Mouse (Mus musculus) heart, adult 2 months (tissue): ENCODE measurements around the gene Gm19426. TPM values are rescaled to one million over a fixed set of nuclear protein-coding genes. Genes with fewer than 3 reads are reported as not detected.

Experiments
- DNase-seq, 2 experiments: peaks; one replicate each; pipeline ENCODE4 v3.0.0; 2021
- H3K27ac ChIP-seq: fragments of 200-600 bp; 2 replicates; pipeline ENCODE4 v1.8.1; 2022
- H3K27me3 ChIP-seq: fragments of 200-500 bp; 2 replicates; pipeline ENCODE4 v1.6.1; 2012; ENCODE audit warnings: mild to moderate bottlenecking, low read length, inconsistent platforms, mixed read lengths; ENCODE audit not compliant: control insufficient read depth, insufficient read depth
- H3K36me3 ChIP-seq: fragments of 200-500 bp; 2 replicates; pipeline ENCODE4 v1.6.1; 2012; ENCODE audit warnings: low read length, inconsistent platforms; ENCODE audit not compliant: control insufficient read depth, insufficient read depth
- H3K4me1 ChIP-seq: fragments of 200-500 bp; 2 replicates; pipeline ENCODE4 v1.6.1; 2011; ENCODE audit warnings: low read length; ENCODE audit not compliant: control insufficient read depth, insufficient read depth
- H3K4me3 ChIP-seq: fragments of 200-600 bp; 2 replicates; pipeline ENCODE4 v1.8.1; 2022
- H3K79me2 ChIP-seq: fragments of 200-500 bp; replicated peaks from 2 replicates; pipeline ENCODE4 v1.6.1; 2012; ENCODE audit warnings: mild to moderate bottlenecking, inconsistent platforms, low read length, moderate library complexity, mixed read lengths; ENCODE audit not compliant: control insufficient read depth, insufficient read depth
- H3K9ac ChIP-seq: fragments of 200-500 bp; 2 replicates; pipeline ENCODE4 v1.6.1; 2012; ENCODE audit warnings: low read depth, mild to moderate bottlenecking, control low read depth, inconsistent platforms, low read length, mixed read lengths
- CTCF ChIP-seq: fragments of 200-600 bp; IDR thresholded peaks from 2 replicates; pipeline ENCODE4 v1.8.1; 2022; ENCODE audit warnings: antibody characterized with exemption, mild to moderate bottlenecking, moderate library complexity
- EP300 ChIP-seq: fragments of 200-500 bp; IDR thresholded peaks from 2 replicates; pipeline ENCODE4 v1.6.1; 2011; ENCODE audit warnings: low read depth, low read length, control low read depth; ENCODE audit not compliant: insufficient read depth
- POLR2A ChIP-seq: fragments of 200-500 bp; IDR thresholded peaks from 2 replicates; pipeline ENCODE4 v1.6.1; 2011; ENCODE audit warnings: mild to moderate bottlenecking, low read depth, low read length, control low read depth; ENCODE audit not compliant: insufficient read depth
- WGBS: fragments of 180-500 bp; shearing (Covaris S2); methylation state at CpG from one replicate; pipeline ENCODE4 v1.1.7; 2018; 5-methylcytosine and 5-hydroxymethylcytosine counted together
- intact Hi-C: fragments of 180-260 bp; cut with DNase I; formaldehyde crosslinking; loops from one replicate; pipeline ENCODE4 v1.15.1; 2025
- polyA plus RNA-seq: library from polyadenylated mRNA; depleted of rRNA; stranded (reverse); fragments of >200 nt; gene quantifications from 2 replicates; pipeline ENCODE4 v1.2.3, GENCODE M21; 2012
- total RNA-seq, 2 experiments: library from RNA; stranded (reverse); gene quantifications; 2 replicates each; pipeline ENCODE4 v1.2.3; 2021

The Gm19426 gene
- total and polyA plus RNA-seq, 3 experiments: 1.5 to 2.0 (median 1.8) TPM

DNA sequence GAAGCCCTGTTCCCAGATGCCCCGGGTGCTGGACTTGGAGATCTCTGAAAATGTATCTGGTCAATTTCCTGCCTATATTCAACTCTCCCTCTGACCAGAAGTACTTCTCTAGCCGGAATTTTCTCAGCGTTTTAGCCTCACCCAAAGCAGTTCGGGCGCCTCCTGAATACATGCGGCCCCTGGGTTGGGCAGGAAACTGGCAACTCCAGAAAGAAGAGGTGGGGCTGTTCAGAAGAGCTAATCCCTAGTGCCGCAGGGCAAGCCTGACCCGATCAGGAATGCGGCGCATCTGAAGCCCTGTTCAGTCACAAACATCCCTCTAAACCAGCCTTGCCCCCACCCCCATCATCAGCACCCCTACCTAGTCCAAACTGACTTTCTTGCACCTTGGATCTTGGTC, 671 bp upstream of the Gm19426 start:
- intact Hi-C loops: no loop called here
- no peak for TF ChIP-seq POLR2A
- no peak for TF ChIP-seq CTCF
- TF ChIP-seq EP300: no peak
- Histone ChIP-seq H3K9ac (peak overlapping the region; percentile 53), H3K4me1 (no peaks in the 10 kb centered on the region; the same call in 1 of the 2 replicates), H3K27ac (no peak overlapping the region; the same call in 1 of the 2 replicates), H3K4me3 (peak overlapping the region; percentile 41), H3K36me3 (no peaks in the 10 kb centered on the region), H3K79me2 (no peaks in the 10 kb centered on the region), H3K27me3 (no peaks in the 10 kb centered on the region)
- 12% methylated on average over 10 of the region's 10 CpGs for WGBS
- DNase-seq: no peak

- Histone ChIP-seq H3K79me2 (no peaks in the 10 kb centered on the region), H3K27me3 (no peaks in the 10 kb centered on the region), H3K9ac (peak overlapping the region; percentile 48), H3K27ac (peak overlapping the region; percentile 17), H3K4me1 (no peaks in the 10 kb centered on the region; the same call in 1 of the 2 replicates), H3K36me3 (no peaks in the 10 kb centered on the region), H3K4me3 (peak overlapping the region; percentile 57)
- 5% methylated on average over 26 of the region's 26 CpGs for WGBS
- intact Hi-C loops: no loop called here
- peak in 1 of 2 experiments; percentile 34 for DNase-seq
- no peak for TF ChIP-seq CTCF
- no peak for TF ChIP-seq EP300
Measured at GRCm38 (mm10) chr2:84742451-84743283, 788 bp downstream of the Gm19426 start.

- WGBS: 37% methylated on average over 5 of the region's 5 CpGs
- Histone ChIP-seq H3K27me3 (no peaks in the 10 kb centered on the region; the same call in 1 of the 2 replicates), H3K36me3 (no peaks in the 10 kb centered on the region), H3K79me2 (no peaks in the 10 kb centered on the region), H3K4me1 (no peaks in the 10 kb centered on the region; the same call in 1 of the 2 replicates), H3K4me3 (no peak overlapping the region), H3K9ac (no peak overlapping the region), H3K27ac (no peak overlapping the region)
- peak in 1 of 2 experiments; percentile 32 for DNase-seq
- intact Hi-C loops: loop anchor here (2.0 kb wide), 1 partner anchor 57 kb away; the partner anchor contains the start of gene Ube2l6
- TF ChIP-seq CTCF: no peak
- no peak for TF ChIP-seq EP300
- TF ChIP-seq POLR2A: no peak
Measured at GRCm38 (mm10) chr2:84741841-84742450, 1.5 kb downstream of the Gm19426 start.

GRCm38 (mm10) chr2:84740608-84741333, 2.7 kb downstream of the Gm19426 start:
- peak; percentile 60 for TF ChIP-seq CTCF
- TF ChIP-seq POLR2A: no peak
- no peak overlapping the region for H3K27ac ChIP-seq

GRCm38 (mm10) chr2:84738271-84738911, 5.1 kb downstream of the Gm19426 start:
- intact Hi-C loops: loop anchor here (2.0 kb wide), 1 partner anchor 20 kb away; no protein-coding TSS in a partner anchor
- DNase-seq: no peak
- Histone ChIP-seq H3K9ac (no peak overlapping the region), H3K79me2 (no peaks in the 10 kb centered on the region), H3K27me3 (peaks cover 5% of the 10 kb centered on the region), H3K4me3 (no peak overlapping the region), H3K27ac (no peak overlapping the region), H3K36me3 (no peaks in the 10 kb centered on the region), H3K4me1 (no peaks in the 10 kb centered on the region; the same call in 1 of the 2 replicates)
- 4% methylated on average over 12 of the region's 12 CpGs for WGBS
- 0 out of 2 replicates have a peak, but pooled peaks have one; percentile 15 for TF ChIP-seq EP300
- no peak for TF ChIP-seq POLR2A
- TF ChIP-seq CTCF: peak; percentile 71

More at GRCm38 (mm10) chr2:84740608-84741333, 2.7 kb downstream of the Gm19426 start:
- H3K4me3 ChIP-seq: no peak overlapping the region
- no peaks in the 10 kb centered on the region for H3K79me2 ChIP-seq
- 68% methylated on average over 15 of the region's 15 CpGs for WGBS
- no peaks in the 10 kb centered on the region; the same call in 1 of the 2 replicates for H3K4me1 ChIP-seq
- intact Hi-C loops: loop anchor here (2.0 kb wide), 1 partner anchor 58 kb away; the partner anchor contains the start of gene Ube2l6
- H3K36me3 ChIP-seq: no peaks in the 10 kb centered on the region
- peaks cover 2% of the 10 kb centered on the region for H3K27me3 ChIP-seq
- no peak overlapping the region for H3K9ac ChIP-seq
- no peak for DNase-seq
